Mouse (Mus musculus) embryonic facial prominence, embryonic 13.5 days (tissue): ENCODE data around the gene 4930469K13Rik. TPM values are rescaled to one million over a fixed set of nuclear protein-coding genes. Genes with fewer than 3 reads are reported as not detected.

Experiments used
- ATAC-seq: fragments of 200-750 bp; cut with Nextera tagmentation; 2 replicates; pipeline ENCODE4 v1.8.0; 2017; ENCODE audit warnings: low read depth; ENCODE audit not compliant: insufficient number of reproducible peaks, insufficient read depth, low FRiP score, low TSS enrichment
- H3K27ac ChIP-seq: fragments of 300-500 bp; sonication (generic); 2 replicates; pipeline ENCODE4 v1.5.1; 2015; ENCODE audit warnings: moderate library complexity, mild to moderate bottlenecking, inconsistent platforms
- H3K27me3 ChIP-seq: fragments of 300-500 bp; sonication (generic); 2 replicates; pipeline ENCODE4 v1.6.1; 2015; ENCODE audit warnings: mild to moderate bottlenecking, inconsistent platforms
- H3K36me3 ChIP-seq: fragments of 300-500 bp; sonication (generic); 2 replicates; pipeline ENCODE4 v1.6.1; 2015; ENCODE audit warnings: mild to moderate bottlenecking, inconsistent platforms
- H3K4me1 ChIP-seq: fragments of 300-500 bp; sonication (generic); 2 replicates; pipeline ENCODE4 v1.6.1; 2015; ENCODE audit warnings: inconsistent platforms
- H3K4me2 ChIP-seq: fragments of 300-500 bp; sonication (generic); 2 replicates; pipeline ENCODE4 v1.6.1; 2015; ENCODE audit warnings: moderate library complexity, mild to moderate bottlenecking, inconsistent platforms
- H3K4me3 ChIP-seq: fragments of 300-500 bp; sonication (generic); 2 replicates; pipeline ENCODE4 v1.5.1; 2015; ENCODE audit warnings: mild to moderate bottlenecking, inconsistent platforms
- H3K9ac ChIP-seq: fragments of 300-500 bp; sonication (generic); 2 replicates; pipeline ENCODE4 v1.6.1; 2015; ENCODE audit warnings: mild to moderate bottlenecking, inconsistent platforms
- H3K9me3 ChIP-seq: fragments of 300-500 bp; sonication (generic); 2 replicates; pipeline ENCODE4 v1.6.1; 2016; ENCODE audit warnings: inconsistent platforms
- WGBS: fragments of 180-500 bp; shearing (Covaris S2); methylation state at CpG from one replicate; pipeline ENCODE4 v1.1.7; 2015; ENCODE audit warnings: mixed read lengths; 5-methylcytosine and 5-hydroxymethylcytosine counted together
- polyA plus RNA-seq: library from polyadenylated mRNA; unstranded; fragments of >200 nt; fragmentation: Nextera tagmentation; extraction: Ambion mirVana; gene quantifications from 2 replicates; pipeline ENCODE4 v1.2.1, GENCODE M21; 2015

The 4930469K13Rik gene
- polyA plus RNA-seq, 1 experiment from 2014 or later, result 1.1 TPM

GRCm38 (mm10) chr11:34113760-34114159, 15.4 kb upstream of the 4930469K13Rik start:
- H3K27me3 ChIP-seq, result no peaks in the 10 kb centered on the region
- WGBS, result 53% methylated on average over 2 of the region's 2 CpGs
- no peak overlapping the region for H3K4me2 ChIP-seq
- no peaks in the 10 kb centered on the region for H3K9me3 ChIP-seq
- no peaks in the 10 kb centered on the region for H3K36me3 ChIP-seq
- peaks cover 9% of the 10 kb centered on the region; the same call in 1 of the 2 replicates for H3K4me1 ChIP-seq
- no peak overlapping the region for H3K27ac ChIP-seq
- no peak for ATAC-seq
- H3K9ac ChIP-seq, result no peak overlapping the region
- no peak overlapping the region for H3K4me3 ChIP-seq

- H3K4me3 ChIP-seq, result no peak overlapping the region
- ATAC-seq, result no peak
- no peak overlapping the region for H3K4me2 ChIP-seq
- no peak overlapping the region for H3K9ac ChIP-seq
- no peaks in the 10 kb centered on the region for H3K27me3 ChIP-seq
- H3K36me3 ChIP-seq, result no peaks in the 10 kb centered on the region
- peaks cover under 1% of the 10 kb centered on the region; the same call in 1 of the 2 replicates for H3K4me1 ChIP-seq
- no peaks in the 10 kb centered on the region for H3K9me3 ChIP-seq
- WGBS, result 37% methylated on average over 4 of the region's 4 CpGs
- no peak overlapping the region for H3K27ac ChIP-seq
Measured at GRCm38 (mm10) chr11:34112781-34113380, 14.5 kb upstream of the 4930469K13Rik start.

- WGBS, result 71% methylated on average over 7 of the region's 7 CpGs
- H3K9me3 ChIP-seq, result no peaks in the 10 kb centered on the region
- H3K36me3 ChIP-seq, result no peaks in the 10 kb centered on the region
- no peak overlapping the region for H3K4me2 ChIP-seq
- H3K9ac ChIP-seq, result no peak overlapping the region
- H3K4me1 ChIP-seq, result no peaks in the 10 kb centered on the region
- no peak overlapping the region for H3K27ac ChIP-seq
- no peak overlapping the region for H3K4me3 ChIP-seq
- no peaks in the 10 kb centered on the region for H3K27me3 ChIP-seq
- ATAC-seq, result no peak
Measured at GRCm38 (mm10) chr11:34111940-34112339, 13.6 kb upstream of the 4930469K13Rik start.

- no peak overlapping the region for H3K4me3 ChIP-seq
- ATAC-seq, result no peak
- H3K4me2 ChIP-seq, result no peak overlapping the region
- H3K9ac ChIP-seq, result no peak overlapping the region
- H3K4me1 ChIP-seq, result peaks cover 5% of the 10 kb centered on the region; the same call in 1 of the 2 replicates
- no peaks in the 10 kb centered on the region for H3K36me3 ChIP-seq
- 87% methylated on average over 1 of the region's 1 CpGs for WGBS
- no peaks in the 10 kb centered on the region for H3K9me3 ChIP-seq
- H3K27me3 ChIP-seq, result no peaks in the 10 kb centered on the region
- no peak overlapping the region for H3K27ac ChIP-seq
Measured at GRCm38 (mm10) chr11:34109260-34109659, 10.9 kb upstream of the 4930469K13Rik start.

- Histone ChIP-seq H3K9ac (no peak overlapping the region), H3K4me2 (no peak overlapping the region), H3K4me1 (peaks cover 10% of the 10 kb centered on the region; the same call in 1 of the 2 replicates), H3K36me3 (no peaks in the 10 kb centered on the region), H3K27ac (no peak overlapping the region), H3K4me3 (no peak overlapping the region), H3K27me3 (no peaks in the 10 kb centered on the region), H3K9me3 (no peaks in the 10 kb centered on the region)
- WGBS, result 40% methylated on average over 1 of the region's 1 CpGs
- no peak for ATAC-seq
Measured at GRCm38 (mm10) chr11:34104919-34105318, 6.6 kb upstream of the 4930469K13Rik start.

- no peak overlapping the region for H3K4me2 ChIP-seq
- no peak for ATAC-seq
- H3K4me1 ChIP-seq, result peaks cover 10% of the 10 kb centered on the region; the same call in 1 of the 2 replicates
- H3K9me3 ChIP-seq, result no peaks in the 10 kb centered on the region
- H3K27me3 ChIP-seq, result no peaks in the 10 kb centered on the region
- H3K4me3 ChIP-seq, result no peak overlapping the region
- no peak overlapping the region for H3K9ac ChIP-seq
- WGBS, result 90% methylated on average over 4 of the region's 4 CpGs
- no peak overlapping the region for H3K27ac ChIP-seq
- no peaks in the 10 kb centered on the region for H3K36me3 ChIP-seq
Measured at GRCm38 (mm10) chr11:34101827-34102226, 3.5 kb upstream of the 4930469K13Rik start.

GRCm38 (mm10) chr11:34087064-34087463, 11.3 kb downstream of the 4930469K13Rik start:
- no peak overlapping the region for H3K9ac ChIP-seq
- WGBS, result 62% methylated on average over 3 of the region's 3 CpGs
- H3K4me1 ChIP-seq, result peaks cover 9% of the 10 kb centered on the region; the same call in 1 of the 2 replicates
- no peaks in the 10 kb centered on the region for H3K9me3 ChIP-seq
- ATAC-seq, result no peak
- no peak overlapping the region for H3K4me3 ChIP-seq
- no peaks in the 10 kb centered on the region for H3K36me3 ChIP-seq
- no peak overlapping the region for H3K27ac ChIP-seq
- no peaks in the 10 kb centered on the region for H3K27me3 ChIP-seq
- no peak overlapping the region for H3K4me2 ChIP-seq

- Histone ChIP-seq H3K4me3 (no peak overlapping the region), H3K9me3 (no peaks in the 10 kb centered on the region), H3K36me3 (no peaks in the 10 kb centered on the region), H3K27me3 (no peaks in the 10 kb centered on the region), H3K9ac (no peak overlapping the region), H3K4me2 (no peak overlapping the region), H3K4me1 (peaks cover 9% of the 10 kb centered on the region; the same call in 1 of the 2 replicates), H3K27ac (no peak overlapping the region)
- WGBS, result 76% methylated on average over 8 of the region's 8 CpGs
- ATAC-seq, result no peak
Measured at GRCm38 (mm10) chr11:34086164-34086751, 12.1 kb downstream of the 4930469K13Rik start.

- no peak overlapping the region for H3K4me2 ChIP-seq
- H3K9ac ChIP-seq, result no peak overlapping the region
- H3K27me3 ChIP-seq, result no peaks in the 10 kb centered on the region
- 35% methylated on average over 2 of the region's 2 CpGs for WGBS
- ATAC-seq, result no peak
- H3K4me3 ChIP-seq, result no peak overlapping the region
- H3K4me1 ChIP-seq, result peaks cover 20% of the 10 kb centered on the region
- H3K27ac ChIP-seq, result no peak overlapping the region
- no peaks in the 10 kb centered on the region for H3K36me3 ChIP-seq
- no peaks in the 10 kb centered on the region for H3K9me3 ChIP-seq
Measured at GRCm38 (mm10) chr11:34084639-34085038, 13.7 kb downstream of the 4930469K13Rik start.

- Histone ChIP-seq H3K27ac (no peak overlapping the region), H3K27me3 (no peaks in the 10 kb centered on the region), H3K36me3 (no peaks in the 10 kb centered on the region), H3K9me3 (no peaks in the 10 kb centered on the region), H3K4me3 (no peak overlapping the region), H3K4me1 (peaks cover 22% of the 10 kb centered on the region), H3K9ac (no peak overlapping the region), H3K4me2 (no peak overlapping the region)
- no peak for ATAC-seq
- WGBS, result 75% methylated on average over 7 of the region's 7 CpGs
Measured at GRCm38 (mm10) chr11:34083795-34084194, 14.6 kb downstream of the 4930469K13Rik start.

- H3K9me3 ChIP-seq, result no peaks in the 10 kb centered on the region
- no peaks in the 10 kb centered on the region for H3K36me3 ChIP-seq
- ATAC-seq, result no peak
- no peak overlapping the region for H3K9ac ChIP-seq
- H3K27me3 ChIP-seq, result no peaks in the 10 kb centered on the region
- peaks cover 17% of the 10 kb centered on the region for H3K4me1 ChIP-seq
- H3K4me3 ChIP-seq, result no peak overlapping the region
- no peak overlapping the region for H3K27ac ChIP-seq
- H3K4me2 ChIP-seq, result no peak overlapping the region
- 40% methylated on average over 6 of the region's 6 CpGs for WGBS
Measured at GRCm38 (mm10) chr11:34079542-34080464, 18.6 kb downstream of the 4930469K13Rik start.
